Mouse (Mus musculus) left cerebral cortex, postnatal 14 days (tissue): Measurements from ENCODE around the gene Ube3b. TPM values are rescaled to one million over a fixed set of nuclear protein-coding genes. Genes with fewer than 3 reads are reported as not detected.

Experiments used
- DNase-seq, 2 experiments: peaks; one replicate each; pipeline ENCODE4 v3.0.0; 2021 to 2022; ENCODE audit warnings: low spot score in 2 of 2, mixed read lengths in 1 of 2
- intact Hi-C: fragments of 180-260 bp; cut with DNase I; formaldehyde crosslinking; loops from one replicate; pipeline ENCODE4 v1.15.1; 2025
- long read RNA-seq, 2 experiments: library from polyadenylated mRNA; stranded (forward); transcript quantifications; one replicate each; pipeline ENCODE4 v2.0.0; 2021
- total RNA-seq, 2 experiments: library from RNA; stranded (reverse); gene quantifications; 2 replicates each; pipeline ENCODE4 v1.2.3; 2021

Gene Ube3b
- total RNA-seq = 10 to 100 TPM; 80.4 to 85.6 TPM
- long read RNA-seq, experiment 1, full-length matches to known transcripts = 34 of 65 reads
- long read RNA-seq, experiment 1, partial matches to known transcripts = 23 of 65 reads
- long read RNA-seq, experiment 1, other reads (novel, unspliced or antisense) = 8 of 65 reads
- long read RNA-seq, experiment 2, full-length matches to known transcripts = 31 of 72 reads
- long read RNA-seq, experiment 2, partial matches to known transcripts = 28 of 72 reads
- long read RNA-seq, experiment 2, other reads (novel, unspliced or antisense) = 13 of 72 reads

GRCm38 (mm10) chr5:114380209-114381012 is at the start of gene Ube3b, which contains the start of gene Kctd10:
Gene Ube3b, plus strand, starts transcription at chr5:114380607.
Gene Kctd10, minus strand, starts transcription at chr5:114380508.
- intact Hi-C loops = loop anchor here (2.0 to 5.0 kb wide), 2 partner anchors 24 to 68 kb away; no protein-coding TSS in a partner anchor

GRCm38 (mm10) chr5:114342996-114343395 is 37.4 kb upstream of the Ube3b start:
- intact Hi-C loops = no loop called here

More at GRCm38 (mm10) chr5:114380209-114381012, at the start of gene Ube3b, which contains the start of gene Kctd10:
- peak; percentile 79 to 83 for DNase-seq

GRCm38 (mm10) chr5:114343612-114344011 is 36.8 kb upstream of the Ube3b start:
- intact Hi-C loops = no loop called here
- DNase-seq = no peak

More at GRCm38 (mm10) chr5:114342996-114343395, 37.4 kb upstream of the Ube3b start:
- DNase-seq = no peak

GRCm38 (mm10) chr5:114345538-114345937 is 34.9 kb upstream of the Ube3b start:
- intact Hi-C loops = no loop called here

GRCm38 (mm10) chr5:114347005-114347404 is 33.4 kb upstream of the Ube3b start:
- no peak for DNase-seq
- intact Hi-C loops = no loop called here

More at GRCm38 (mm10) chr5:114345538-114345937, 34.9 kb upstream of the Ube3b start:
- no peak for DNase-seq

- intact Hi-C loops = no loop called here
- no peak for DNase-seq
Measured at GRCm38 (mm10) chr5:114351490-114351889, 28.9 kb upstream of the Ube3b start.

- intact Hi-C loops = loop anchor here (2.0 to 5.0 kb wide), 2 partner anchors 24 to 39 kb away; partner anchors contain the start of genes Kctd10 and Ube3b
- DNase-seq = peak; percentile 73 to 90
Measured at GRCm38 (mm10) chr5:114356250-114356935, 24.0 kb upstream of the Ube3b start.

- intact Hi-C loops = loop anchor here (2.0 to 5.0 kb wide), 2 partner anchors 24 to 40 kb away; partner anchors contain the start of genes Kctd10 and Ube3b
- DNase-seq = peak; percentile 59 to 69
Measured at GRCm38 (mm10) chr5:114356936-114357751, 23.3 kb upstream of the Ube3b start.

- intact Hi-C loops = loop anchor here (5.0 kb wide), 1 partner anchor 42 kb away; no protein-coding TSS in a partner anchor
Measured at GRCm38 (mm10) chr5:114358833-114359232, 21.6 kb upstream of the Ube3b start.

GRCm38 (mm10) chr5:114359586-114359985 is 20.8 kb upstream of the Ube3b start:
- intact Hi-C loops = loop anchor here (5.0 kb wide), 1 partner anchor 42 kb away; no protein-coding TSS in a partner anchor
- DNase-seq = no peak

More at GRCm38 (mm10) chr5:114358833-114359232, 21.6 kb upstream of the Ube3b start:
- peak; percentile 46 to 74 for DNase-seq

- intact Hi-C loops = no loop called here
- DNase-seq = no peak
Measured at GRCm38 (mm10) chr5:114360968-114361367, 19.4 kb upstream of the Ube3b start.

- intact Hi-C loops = no loop called here
- no peak for DNase-seq
Measured at GRCm38 (mm10) chr5:114365043-114365752, 15.2 kb upstream of the Ube3b start.

- DNase-seq = no peak
- intact Hi-C loops = no loop called here
Measured at GRCm38 (mm10) chr5:114368121-114368520, 12.3 kb upstream of the Ube3b start.

- intact Hi-C loops = no loop called here
- DNase-seq = no peak
Measured at GRCm38 (mm10) chr5:114368803-114369496, 11.5 kb upstream of the Ube3b start.

GRCm38 (mm10) chr5:114369921-114370320 is 10.5 kb upstream of the Ube3b start:
- intact Hi-C loops = no loop called here
- DNase-seq = no peak

- no peak for DNase-seq
- intact Hi-C loops = no loop called here
Measured at GRCm38 (mm10) chr5:114370371-114370776, 10.0 kb upstream of the Ube3b start.

GRCm38 (mm10) chr5:114371331-114371730 is 9.1 kb upstream of the Ube3b start:
- DNase-seq = no peak
- intact Hi-C loops = no loop called here
